Mouse (Mus musculus) liver, embryonic 14.5 days (tissue): ENCODE results near the gene Svs1.

Experiments used
- CTCF ChIP-seq: IDR thresholded peaks from 2 replicates; pipeline ENCODE4 v1.5.1; 2016; ENCODE audit warnings: antibody characterized with exemption, low read depth, control low read depth
- EP300 ChIP-seq: IDR thresholded peaks from 2 replicates; pipeline ENCODE4 v1.6.1; 2016; ENCODE audit warnings: antibody characterized with exemption, low read depth

DNA sequence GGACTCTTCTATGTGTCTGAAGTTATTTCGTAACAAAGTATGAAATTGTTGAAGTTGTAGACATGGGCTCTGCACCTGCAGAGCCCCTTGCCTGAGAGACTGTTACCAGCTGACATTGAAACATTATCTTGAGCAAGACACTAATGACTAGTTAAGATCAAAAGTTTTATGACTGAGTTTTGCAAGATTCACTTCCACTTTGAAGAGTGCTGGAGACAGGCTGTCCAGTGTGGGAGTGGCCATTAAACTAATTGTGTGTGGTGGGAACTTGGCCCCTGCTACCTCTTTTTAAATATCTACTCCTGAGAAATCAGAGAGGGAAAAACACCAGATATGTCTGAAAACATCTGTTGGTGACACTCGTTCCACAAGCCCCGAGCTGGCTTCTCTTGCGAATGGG lies 44.6 kb downstream of the Svs1 start:
- no peak for TF ChIP-seq CTCF
- TF ChIP-seq EP300, result no peak
